Mouse (Mus musculus) intestine, postnatal 0 days (tissue): ENCODE measurements around the gene Osbpl10. TPM values are rescaled to one million over a fixed set of nuclear protein-coding genes. Genes with fewer than 3 reads are reported as not detected.

ENCODE experiments used
- ATAC-seq: fragments of 200-750 bp; cut with Nextera tagmentation; 2 replicates; pipeline ENCODE4 v1.8.0; 2017; ENCODE audit warnings: mild to moderate bottlenecking, moderate TSS enrichment, moderate library complexity
- H3K27ac ChIP-seq: fragments of 300-500 bp; sonication (generic); 2 replicates; pipeline ENCODE4 v1.5.1; 2014; ENCODE audit warnings: mild to moderate bottlenecking, low read depth, low read length, moderate library complexity
- H3K27me3 ChIP-seq: fragments of 300-500 bp; sonication (generic); replicated peaks from 2 replicates; pipeline ENCODE4 v1.6.1; 2014; ENCODE audit warnings: low read length, mixed read lengths; ENCODE audit not compliant: control insufficient read depth, insufficient read depth
- H3K36me3 ChIP-seq: fragments of 300-500 bp; sonication (generic); 2 replicates; pipeline ENCODE4 v1.6.1; 2014; ENCODE audit warnings: mild to moderate bottlenecking, moderate library complexity; ENCODE audit not compliant: control insufficient read depth, insufficient read depth
- H3K4me1 ChIP-seq: fragments of 300-500 bp; sonication (generic); replicated peaks from 2 replicates; pipeline ENCODE4 v1.6.1; 2014; ENCODE audit warnings: antibody characterized with exemption, low read length, mixed read lengths; ENCODE audit not compliant: control insufficient read depth, insufficient read depth
- H3K4me2 ChIP-seq: fragments of 300-500 bp; sonication (generic); replicated peaks from 2 replicates; pipeline ENCODE4 v1.6.1; 2014; ENCODE audit warnings: low read depth, mild to moderate bottlenecking, moderate library complexity
- H3K4me3 ChIP-seq: fragments of 300-500 bp; sonication (generic); 2 replicates; pipeline ENCODE4 v1.5.1; 2014; ENCODE audit warnings: low read depth, low read length
- H3K9ac ChIP-seq: fragments of 300-500 bp; sonication (generic); 2 replicates; pipeline ENCODE4 v1.6.1; 2014; ENCODE audit warnings: mild to moderate bottlenecking, low read depth, low read length
- H3K9me3 ChIP-seq: fragments of 300-500 bp; sonication (generic); 2 replicates; pipeline ENCODE4 v1.6.1; 2016; ENCODE audit warnings: mixed run types; ENCODE audit not compliant: control insufficient read depth
- CTCF ChIP-seq: sonication (generic); IDR thresholded peaks from 2 replicates; pipeline ENCODE4 v1.5.1; 2016; ENCODE audit warnings: low read depth, mild to moderate bottlenecking, control low read depth, antibody characterized with exemption, moderate library complexity
- WGBS: fragments of 180-500 bp; shearing (Covaris S2); extraction: QIAGEN DNeasy Blood & Tissue Kit; methylation state at CpG from one replicate; pipeline ENCODE4 v1.1.7; 2014; 5-methylcytosine and 5-hydroxymethylcytosine counted together
- polyA plus RNA-seq: library from polyadenylated mRNA; unstranded; fragments of >200 nt; fragmentation: Nextera tagmentation; extraction: Ambion mirVana; gene quantifications from 2 replicates; pipeline ENCODE4 v1.2.1, GENCODE M21; 2015

Osbpl10 gene
- polyA plus RNA-seq, 1 experiment from 2014 or later: 4.3 TPM

DNA sequence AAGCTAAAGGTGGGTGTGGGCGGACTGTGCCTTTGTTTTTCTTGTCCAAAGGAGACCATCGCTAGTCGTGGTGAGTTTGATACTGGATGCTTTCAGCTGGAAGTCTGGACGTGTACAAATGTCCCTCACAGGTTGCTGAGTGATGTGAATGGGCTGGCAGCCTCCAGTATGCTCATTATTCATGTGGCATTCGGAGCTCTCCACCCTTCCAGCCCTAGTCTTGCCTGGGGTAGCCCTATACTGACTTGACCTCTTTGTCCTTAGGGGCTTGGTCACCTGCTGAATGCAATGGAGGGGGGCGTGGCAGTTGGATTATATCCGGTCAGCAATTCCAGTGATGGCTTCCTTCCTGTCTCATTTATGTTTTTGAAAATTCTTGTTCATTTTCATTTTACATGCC, 56.4 kb downstream of the Osbpl10 start:
- Histone ChIP-seq H3K9me3 (no peaks in the 10 kb centered on the region), H3K36me3 (no peaks in the 10 kb centered on the region), H3K27me3 (no peaks in the 10 kb centered on the region), H3K27ac (no peak overlapping the region), H3K9ac (no peak overlapping the region), H3K4me3 (no peak overlapping the region), H3K4me1 (no peaks in the 10 kb centered on the region), H3K4me2 (no peak overlapping the region)
- no peak for ATAC-seq
- WGBS: 85% methylated on average over 7 of the region's 7 CpGs
- no peak for TF ChIP-seq CTCF

- no peak for TF ChIP-seq CTCF
- H3K4me1 ChIP-seq: no peaks in the 10 kb centered on the region
- 65% methylated on average over 14 of the region's 14 CpGs for WGBS
- no peaks in the 10 kb centered on the region for H3K36me3 ChIP-seq
- no peak overlapping the region for H3K4me2 ChIP-seq
- no peaks in the 10 kb centered on the region for H3K9me3 ChIP-seq
- no peak for ATAC-seq
- H3K27ac ChIP-seq: no peak overlapping the region
- no peak overlapping the region for H3K9ac ChIP-seq
- no peaks in the 10 kb centered on the region for H3K27me3 ChIP-seq
- no peak overlapping the region for H3K4me3 ChIP-seq
Measured at GRCm38 (mm10) chr9:115038215-115038614, 59.8 kb downstream of the Osbpl10 start.

- Histone ChIP-seq H3K9me3 (no peaks in the 10 kb centered on the region), H3K4me2 (no peak overlapping the region), H3K4me3 (no peak overlapping the region), H3K4me1 (no peaks in the 10 kb centered on the region), H3K27ac (no peak overlapping the region), H3K9ac (no peak overlapping the region), H3K36me3 (no peaks in the 10 kb centered on the region), H3K27me3 (no peaks in the 10 kb centered on the region)
- ATAC-seq: no peak
- TF ChIP-seq CTCF: no peak
- WGBS: 91% methylated on average over 9 of the region's 9 CpGs
Measured at GRCm38 (mm10) chr9:115038686-115039085, 60.3 kb downstream of the Osbpl10 start.

- ATAC-seq: 0 out of 2 replicates have a peak, but pooled peaks have one; percentile 28
- Histone ChIP-seq H3K27ac (no peak overlapping the region), H3K9me3 (no peaks in the 10 kb centered on the region), H3K4me3 (no peak overlapping the region), H3K4me2 (no peak overlapping the region), H3K27me3 (no peaks in the 10 kb centered on the region), H3K36me3 (no peaks in the 10 kb centered on the region), H3K4me1 (no peaks in the 10 kb centered on the region), H3K9ac (no peak overlapping the region)
- no peak for TF ChIP-seq CTCF
- 34% methylated on average over 7 of the region's 7 CpGs for WGBS
Measured at GRCm38 (mm10) chr9:115039245-115039644, 60.9 kb downstream of the Osbpl10 start.

GRCm38 (mm10) chr9:115042571-115042970, 64.2 kb downstream of the Osbpl10 start:
- peak; percentile 56 for ATAC-seq
- no peaks in the 10 kb centered on the region for H3K27me3 ChIP-seq
- H3K4me2 ChIP-seq: no peak overlapping the region
- H3K4me3 ChIP-seq: no peak overlapping the region
- H3K4me1 ChIP-seq: no peaks in the 10 kb centered on the region
- no peaks in the 10 kb centered on the region for H3K36me3 ChIP-seq
- WGBS: 41% methylated on average over 6 of the region's 6 CpGs
- H3K9ac ChIP-seq: no peak overlapping the region
- H3K9me3 ChIP-seq: no peaks in the 10 kb centered on the region
- no peak overlapping the region for H3K27ac ChIP-seq
- TF ChIP-seq CTCF: no peak

DNA sequence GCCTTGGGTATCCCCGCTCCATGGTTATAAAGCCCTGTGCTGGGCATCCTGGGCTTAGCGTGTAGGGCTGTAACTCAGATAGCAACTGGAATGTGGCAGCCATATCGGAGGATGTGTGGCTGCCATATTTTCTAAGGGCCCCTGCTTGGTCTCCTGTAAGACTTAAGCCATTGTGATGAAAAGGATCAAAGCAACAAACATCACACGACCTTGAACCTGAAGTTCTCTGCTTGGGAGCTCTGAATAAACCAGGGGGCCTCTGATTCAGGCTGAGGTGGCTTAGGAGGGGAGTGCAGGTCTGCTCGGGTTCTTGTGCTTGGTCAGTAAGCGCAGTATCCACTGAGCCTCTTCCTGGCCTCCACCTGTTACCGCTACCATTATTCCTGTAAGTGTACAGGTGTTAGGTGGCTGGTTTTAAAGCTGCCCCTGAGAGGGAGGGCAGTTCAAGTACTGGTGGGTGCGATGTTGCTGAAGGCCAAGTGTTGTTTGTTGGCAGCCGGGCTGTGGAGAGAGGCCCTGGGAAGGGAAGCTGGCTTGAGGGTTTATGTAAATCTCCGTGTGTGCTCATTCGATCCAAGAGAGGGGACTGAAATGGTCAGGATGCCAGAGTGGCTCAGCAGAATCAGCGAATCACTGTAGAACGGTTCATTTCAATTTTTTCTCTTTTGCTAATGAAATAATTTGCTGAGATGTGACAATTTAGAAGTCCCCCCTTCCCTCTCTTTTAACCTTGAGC, 64.8 kb downstream of the Osbpl10 start:
- 79% methylated on average over 13 of the region's 13 CpGs for WGBS
- no peaks in the 10 kb centered on the region for H3K27me3 ChIP-seq
- no peaks in the 10 kb centered on the region for H3K4me1 ChIP-seq
- no peak for TF ChIP-seq CTCF
- no peaks in the 10 kb centered on the region for H3K9me3 ChIP-seq
- H3K27ac ChIP-seq: no peak overlapping the region
- no peaks in the 10 kb centered on the region for H3K36me3 ChIP-seq
- no peak overlapping the region for H3K9ac ChIP-seq
- no peak overlapping the region for H3K4me3 ChIP-seq
- H3K4me2 ChIP-seq: no peak overlapping the region
- ATAC-seq: no peak
